Mouse (Mus musculus): ENCODE data around the gene Ufsp2. TPM values are rescaled to one million over a fixed set of nuclear protein-coding genes. Genes with fewer than 3 reads are reported as not detected.

Ufsp2 gene
- polyA plus RNA-seq, 1 experiment, result 42.1 TPM

Other genes with a start within 250 kb of the Ufsp2 start
- 3.8 and 8.6 TPM in 2 replicates for gene Pdlim3, start 90.1 kb upstream of the Ufsp2 start, polyA plus RNA-seq (2012; ENCODE audit: insufficient read depth, insufficient read length, missing spikeins)
- not detected in 2 replicates for gene Ccdc110, start 40.9 kb upstream of the Ufsp2 start, polyA plus RNA-seq (2012; ENCODE audit: insufficient read depth, insufficient read length, missing spikeins)
- 0.54 and 1.8 TPM in 2 replicates for gene 1700029J07Rik, start 276 bp upstream of the Ufsp2 start, polyA plus RNA-seq (2012; ENCODE audit: insufficient read depth, insufficient read length, missing spikeins)
- gene Lrp2bp, start 23.8 kb downstream of the Ufsp2 start, polyA plus RNA-seq (2012; ENCODE audit: insufficient read depth, insufficient read length, missing spikeins), result not detected in 2 replicates
- 2.6 TPM in 1 of 2 replicates, not detected in the other for gene Ankrd37, start 30.2 kb downstream of the Ufsp2 start, polyA plus RNA-seq (2012; ENCODE audit: insufficient read depth, insufficient read length, missing spikeins)
- gene Cfap97, start 176.2 kb downstream of the Ufsp2 start, polyA plus RNA-seq (2012; ENCODE audit: insufficient read depth, insufficient read length, missing spikeins), result 6.7 and 9.0 TPM in 2 replicates
- 9.2 and 14.3 TPM in 2 replicates for gene Snx25, start 176.6 kb downstream of the Ufsp2 start, polyA plus RNA-seq (2012; ENCODE audit: insufficient read depth, insufficient read length, missing spikeins)
- 451 and 574 TPM in 2 replicates for gene Slc25a4, start 235.8 kb downstream of the Ufsp2 start, polyA plus RNA-seq (2012; ENCODE audit: insufficient read depth, insufficient read length, missing spikeins)

All from brown adipose tissue, adult 24 weeks (tissue).